In genomic region chr6:113419199-113419587, GRCm38 (mm10) we compare ENCODE assay signal across 8 mouse cellular contexts. TPM values are rescaled to one million over a fixed set of nuclear protein-coding genes. Genes with fewer than 3 reads are reported as not detected.
DNase-seq lines count a peak whose midpoint lies in the region; ATAC-seq lines count a peak whose summit lies in the region.

TSS of gene Rpusd3 (minus strand) at chr6:113419340.

- DNase-seq in ZHBTc4 (ENCODE audit: low read depth, low spot score): peak; percentile 98
- DNase-seq in gastrocnemius, adult 8-10 months (ENCODE audit: low spot score in 2 of 2): peak; percentile 94 to 95
- peak; percentile 99 for DNase-seq in hindlimb bud, embryonic 11.5 days (ENCODE audit: extremely low spot score, low read depth, low spot score)
- DNase-seq in left cerebral cortex, adult 8-10 months (ENCODE audit: low spot score in 2 of 2): peak; percentile 91 to 98
- peak; percentile 97 to 99 for DNase-seq in right cerebral cortex, postnatal 10 days (ENCODE audit: low spot score in 2 of 2)
- DNase-seq in urinary bladder, postnatal 25 days (ENCODE audit: low spot score): peak; percentile 100

- no peaks in the 10 kb centered on the region for H3K9me3 ChIP-seq in megakaryocyte, embryonic 14.5 days

- peak within 1 kb of the TSS; percentile 96 for H3K4me3 ChIP-seq in megakaryocyte, embryonic 14.5 days (replicated peaks)

- peak; percentile 99 for ATAC-seq in common myeloid progenitor, adult 5-6 weeks (replicated peaks; ENCODE audit: low read depth, poor library complexity, severe bottlenecking)

- H3K36me3 ChIP-seq in megakaryocyte, embryonic 14.5 days (replicated peaks; ENCODE audit: low read length): peaks cover 33% of the 10 kb centered on the region

- peaks cover 52% of the 10 kb centered on the region for H3K4me1 ChIP-seq in megakaryocyte, embryonic 14.5 days

- no peaks in the 10 kb centered on the region for H3K27me3 ChIP-seq in megakaryocyte, embryonic 14.5 days (replicated peaks)

RNA-seq across cellular contexts. Expression of gene Rpusd3, which starts in this region (rescaled TPM):
- total RNA-seq in common myeloid progenitor, adult 5-6 weeks (2017): 5.5 and 9.0 TPM in 2 replicates
- total RNA-seq in gastrocnemius, adult 8-10 months (2022): 10 to 100 TPM in 1 of 4 experiments, 1 to 10 TPM in 3; 5.9 to 12.8 (median 6.8) TPM
- 10 to 100 TPM; 16.0 to 22.1 (median 18.1) TPM for total RNA-seq in left cerebral cortex, adult 8-10 months (2022)
- 76.2 and 91.3 TPM in 2 replicates for polyA plus RNA-seq in megakaryocyte, embryonic 14.5 days (2012; ENCODE audit: insufficient read depth, low replicate concordance)

Comparison
In these comparisons a context has a peak if more than half of its experiments do, and no peak if none do; other contexts are left out.
1. Peak in every context shown above with its lines: DNase-seq, ATAC-seq and H3K4me3 ChIP-seq.